Mouse (Mus musculus) lung, embryonic 14.5 days (tissue): Measurements from ENCODE around the gene Xpot. TPM values are rescaled to one million over a fixed set of nuclear protein-coding genes. Genes with fewer than 3 reads are reported as not detected.

Experiments used
- ATAC-seq: fragments of 200-750 bp; cut with Nextera tagmentation; 2 replicates; pipeline ENCODE4 v1.8.0; 2017; ENCODE audit warnings: mild to moderate bottlenecking, moderate TSS enrichment, moderate library complexity; ENCODE audit not compliant: insufficient read depth
- DNase-seq: peaks from one replicate; pipeline ENCODE4 v3.0.0-alpha.2; 2015
- H3K27ac ChIP-seq: fragments of 300-500 bp; sonication (generic); 2 replicates; pipeline ENCODE4 v1.5.1; 2014; ENCODE audit warnings: low read depth, mild to moderate bottlenecking, moderate library complexity
- H3K27me3 ChIP-seq: fragments of 300-500 bp; sonication (generic); 2 replicates; pipeline ENCODE4 v1.6.1; 2014; ENCODE audit warnings: low read length, control low read depth; ENCODE audit not compliant: insufficient read depth
- H3K36me3 ChIP-seq: fragments of 300-500 bp; sonication (generic); 2 replicates; pipeline ENCODE4 v1.6.1; 2014; ENCODE audit warnings: control low read depth; ENCODE audit not compliant: insufficient read depth
- H3K4me1 ChIP-seq: fragments of 300-500 bp; sonication (generic); 2 replicates; pipeline ENCODE4 v1.6.1; 2014; ENCODE audit warnings: antibody characterized with exemption, control low read depth; ENCODE audit not compliant: insufficient read depth
- H3K4me2 ChIP-seq: fragments of 300-500 bp; sonication (generic); 2 replicates; pipeline ENCODE4 v1.6.1; 2014; ENCODE audit warnings: mild to moderate bottlenecking
- H3K4me3 ChIP-seq: fragments of 300-500 bp; sonication (generic); 2 replicates; pipeline ENCODE4 v1.5.1; 2014; ENCODE audit warnings: low read depth, low read length
- H3K9ac ChIP-seq: fragments of 300-500 bp; sonication (generic); 2 replicates; pipeline ENCODE4 v1.6.1; 2014
- H3K9me3 ChIP-seq: fragments of 300-500 bp; sonication (generic); 2 replicates; pipeline ENCODE4 v1.6.1; 2016; ENCODE audit warnings: low read depth, low read length, control low read depth
- CTCF ChIP-seq: IDR thresholded peaks from 2 replicates; pipeline ENCODE4 v1.5.1; 2016; ENCODE audit warnings: antibody characterized with exemption, low read depth
- WGBS: fragments of 180-500 bp; shearing (Covaris S2); extraction: QIAGEN DNeasy Blood & Tissue Kit; methylation state at CpG from one replicate; pipeline ENCODE4 v1.1.7; 2014; 5-methylcytosine and 5-hydroxymethylcytosine counted together
- polyA plus RNA-seq: library from polyadenylated mRNA; unstranded; fragments of >200 nt; fragmentation: Nextera tagmentation; extraction: Ambion mirVana; gene quantifications from 2 replicates; pipeline ENCODE4 v1.2.1, GENCODE M21; 2014

Gene Xpot
- polyA plus RNA-seq, 1 experiment from 2014 or later = 67.5 TPM

GRCm38 (mm10) chr10:121636276-121636675, 10.1 kb upstream of the Xpot start:
- DNase-seq (no peak), ATAC-seq (no peak)
- WGBS = 73% methylated on average over 6 of the region's 6 CpGs
- no peak overlapping the region for H3K27ac ChIP-seq
- no peaks in the 10 kb centered on the region for H3K4me1 ChIP-seq
- no peaks in the 10 kb centered on the region for H3K36me3 ChIP-seq
- TF ChIP-seq CTCF = no peak
- no peak overlapping the region for H3K4me3 ChIP-seq
- no peak overlapping the region for H3K4me2 ChIP-seq
- no peaks in the 10 kb centered on the region for H3K9me3 ChIP-seq
- peaks cover 14% of the 10 kb centered on the region for H3K27me3 ChIP-seq
- no peak overlapping the region for H3K9ac ChIP-seq

DNA sequence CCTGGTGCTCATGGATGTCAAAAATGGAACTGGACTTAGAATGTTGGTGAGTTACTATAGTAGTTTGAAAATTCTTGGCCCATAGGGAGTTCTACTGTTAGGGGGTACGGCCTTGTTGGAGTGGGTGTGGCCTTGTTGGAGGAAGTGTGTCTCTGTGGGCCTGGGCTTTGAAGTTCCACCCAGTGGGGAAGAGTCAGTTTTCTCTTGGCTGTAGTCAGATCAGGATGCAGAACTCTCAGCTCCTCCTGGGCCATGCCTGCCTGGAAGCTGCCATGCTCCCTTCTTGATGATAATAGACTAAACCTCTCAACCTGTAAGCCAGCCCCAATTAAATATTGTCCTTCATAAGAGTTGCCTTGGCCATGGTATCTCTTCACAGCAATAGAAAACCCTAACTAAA, 8.0 kb upstream of the Xpot start:
- Histone ChIP-seq H3K27me3 (no peaks in the 10 kb centered on the region), H3K27ac (no peak overlapping the region), H3K36me3 (no peaks in the 10 kb centered on the region), H3K4me2 (no peak overlapping the region), H3K9me3 (no peaks in the 10 kb centered on the region), H3K9ac (no peak overlapping the region), H3K4me1 (no peaks in the 10 kb centered on the region), H3K4me3 (no peak overlapping the region)
- no peak for TF ChIP-seq CTCF
- WGBS = 43% methylated on average over 1 of the region's 1 CpGs
- no peak for ATAC-seq
- DNase-seq = no peak

DNA sequence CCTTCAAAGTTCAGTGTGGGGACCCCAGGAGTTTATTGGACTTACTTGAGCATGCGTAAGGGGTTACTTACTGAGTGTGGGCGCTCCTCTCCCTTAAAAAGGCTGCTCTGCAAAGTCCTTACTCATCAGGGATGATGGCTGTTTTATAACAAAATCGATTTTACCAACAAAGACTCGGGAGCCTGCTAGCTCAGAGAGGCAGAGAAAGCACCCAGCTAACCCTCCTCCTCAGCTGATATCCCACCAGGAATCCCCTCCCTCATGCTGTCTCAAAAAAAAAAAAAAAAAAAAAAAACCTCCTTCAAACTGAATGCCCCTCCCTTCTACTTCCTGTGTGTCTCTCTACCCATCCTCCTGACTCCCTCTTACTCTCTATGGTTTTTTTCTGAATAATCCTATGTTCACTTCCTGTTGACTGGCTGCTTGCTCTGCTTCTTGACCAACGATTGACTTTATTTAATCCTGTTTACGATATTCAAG, 2.5 kb upstream of the Xpot start:
- ATAC-seq = no peak
- 81% methylated on average over 6 of the region's 6 CpGs for WGBS
- no peak overlapping the region for H3K4me2 ChIP-seq

GRCm38 (mm10) chr10:121627216-121627852, 1.2 kb upstream of the Xpot start:
- Histone ChIP-seq H3K4me2 (peak overlapping the region; percentile 82), H3K9me3 (no peaks in the 10 kb centered on the region), H3K27ac (no peak overlapping the region), H3K36me3 (peaks cover 6% of the 10 kb centered on the region), H3K4me3 (no peak overlapping the region; the same call in 1 of the 2 replicates), H3K27me3 (no peaks in the 10 kb centered on the region), H3K4me1 (peaks cover 6% of the 10 kb centered on the region; the same call in 1 of the 2 replicates), H3K9ac (no peak overlapping the region)
- no peak for TF ChIP-seq CTCF
- ATAC-seq (no peak), DNase-seq (no peak)
- WGBS = 80% methylated on average over 10 of the region's 10 CpGs

More for the DNA sequence above, 2.5 kb upstream of the Xpot start:
- Histone ChIP-seq H3K36me3 (no peaks in the 10 kb centered on the region), H3K4me3 (no peak overlapping the region), H3K4me1 (peaks cover 6% of the 10 kb centered on the region; the same call in 1 of the 2 replicates), H3K9ac (no peak overlapping the region), H3K9me3 (no peaks in the 10 kb centered on the region), H3K27me3 (no peaks in the 10 kb centered on the region), H3K27ac (no peak overlapping the region)
- no peak for TF ChIP-seq CTCF
- no peak for DNase-seq

- Histone ChIP-seq H3K9me3 (no peaks in the 10 kb centered on the region), H3K4me2 (peak overlapping the region; percentile 82), H3K4me3 (peak overlapping the region; percentile 89), H3K4me1 (peaks cover 6% of the 10 kb centered on the region; the same call in 1 of the 2 replicates), H3K36me3 (peaks cover 22% of the 10 kb centered on the region), H3K27ac (peak overlapping the region; percentile 96), H3K9ac (peak overlapping the region; percentile 87), H3K27me3 (no peaks in the 10 kb centered on the region)
- ATAC-seq (no peak), DNase-seq (peak; percentile 71)
- no peak for TF ChIP-seq CTCF
- under 1% methylated on average over 41 of the region's 41 CpGs for WGBS
Observed at GRCm38 (mm10) chr10:121625407-121626185, 536 bp downstream of the Xpot start.

GRCm38 (mm10) chr10:121625006-121625405, 1.1 kb downstream of the Xpot start:
- H3K4me2 ChIP-seq = peak overlapping the region; percentile 82
- ATAC-seq (no peak), DNase-seq (peak; percentile 33)
- TF ChIP-seq CTCF = no peak
- no peaks in the 10 kb centered on the region for H3K9me3 ChIP-seq
- no peaks in the 10 kb centered on the region for H3K27me3 ChIP-seq
- peak overlapping the region; percentile 96; the same call in 1 of the 2 replicates for H3K27ac ChIP-seq
- peaks cover 28% of the 10 kb centered on the region for H3K36me3 ChIP-seq
- peak overlapping the region; percentile 89 for H3K4me3 ChIP-seq
- peaks cover 6% of the 10 kb centered on the region; the same call in 1 of the 2 replicates for H3K4me1 ChIP-seq
- H3K9ac ChIP-seq = peak overlapping the region; percentile 87
- WGBS = 8% methylated on average over 9 of the region's 9 CpGs

- H3K4me3 ChIP-seq = no peak overlapping the region
Observed at GRCm38 (mm10) chr10:121623670-121624069, 2.5 kb downstream of the Xpot start.

More at GRCm38 (mm10) chr10:121623670-121624069, 2.5 kb downstream of the Xpot start:
- no peak for ATAC-seq
- WGBS = 71% methylated on average over 7 of the region's 7 CpGs
- H3K9me3 ChIP-seq = no peaks in the 10 kb centered on the region
- no peak for TF ChIP-seq CTCF
- no peak for DNase-seq
- no peak overlapping the region for H3K27ac ChIP-seq
- no peak overlapping the region for H3K4me2 ChIP-seq
- no peaks in the 10 kb centered on the region for H3K27me3 ChIP-seq
- peaks cover 6% of the 10 kb centered on the region; the same call in 1 of the 2 replicates for H3K4me1 ChIP-seq
- H3K9ac ChIP-seq = no peak overlapping the region
- H3K36me3 ChIP-seq = peaks cover 37% of the 10 kb centered on the region
